Comparison of ENCODE assay signal across 25 mouse cellular contexts in genomic region chr15:12296228-12296627, GRCm38 (mm10). TPM values are rescaled to one million over a fixed set of nuclear protein-coding genes. Genes with fewer than 3 reads are reported as not detected.
"Had no signal": no experiment of that assay in that cellular context is flagged by ENCODE, and none has a peak within 500 bp of the region (broad histone marks: within the 10 kb centered on the region; RNA-seq: fewer than 3 reads in every experiment).

No protein-coding gene starts in this region.

- DNase-seq: kidney, adult 11 months; kidney, adult 8-10 months; kidney, postnatal 14 days; kidney, postnatal 4 days; left cerebral cortex, postnatal 4 days; lung, adult 18-20 months; lung, postnatal 10 days; lung, postnatal 4 days; retina, postnatal 1 day; right cerebral cortex, postnatal 25 days; spleen, adult 18-20 months; thymus, postnatal 25 days had no signal

- H3K9ac ChIP-seq: limb, embryonic 12.5 days; limb, embryonic 15.5 days; liver, embryonic 15.5 days; lung, embryonic 15.5 days; midbrain, embryonic 12.5 days; midbrain, embryonic 15.5 days; neural tube, embryonic 13.5 days; stomach, embryonic 15.5 days had no signal

- H3K4me2 ChIP-seq: limb, embryonic 12.5 days; limb, embryonic 15.5 days; liver, embryonic 11.5 days; liver, embryonic 15.5 days; lung, embryonic 15.5 days; midbrain, embryonic 12.5 days; midbrain, embryonic 15.5 days; neural tube, embryonic 13.5 days; stomach, embryonic 15.5 days had no signal

- H3K4me3 ChIP-seq: limb, embryonic 12.5 days; limb, embryonic 15.5 days; liver, embryonic 15.5 days; lung, embryonic 15.5 days; midbrain, embryonic 12.5 days; midbrain, embryonic 15.5 days; myocyte; neural tube, embryonic 13.5 days; stomach, embryonic 15.5 days had no signal

- H3K4me1 ChIP-seq: limb, embryonic 12.5 days; limb, embryonic 15.5 days; lung, embryonic 15.5 days; midbrain, embryonic 12.5 days; midbrain, embryonic 15.5 days; neural tube, embryonic 13.5 days; stomach, embryonic 15.5 days had no signal

- H3K36me3 ChIP-seq: limb, embryonic 12.5 days; limb, embryonic 15.5 days; liver, embryonic 15.5 days; lung, embryonic 15.5 days; midbrain, embryonic 12.5 days; midbrain, embryonic 15.5 days; neural tube, embryonic 13.5 days; stomach, embryonic 15.5 days had no signal

- H3K9me3 ChIP-seq: limb, embryonic 12.5 days; limb, embryonic 15.5 days; liver, embryonic 15.5 days; lung, embryonic 15.5 days; midbrain, embryonic 12.5 days; midbrain, embryonic 15.5 days; neural tube, embryonic 13.5 days; stomach, embryonic 15.5 days had no signal

- H3K27ac ChIP-seq: limb, embryonic 12.5 days; limb, embryonic 15.5 days; liver, embryonic 15.5 days; lung, embryonic 15.5 days; midbrain, embryonic 12.5 days; midbrain, embryonic 15.5 days; neural tube, embryonic 13.5 days; stomach, embryonic 15.5 days had no signal

- ATAC-seq: midbrain, embryonic 15.5 days had no signal

- H3K27me3 ChIP-seq: limb, embryonic 12.5 days; limb, embryonic 15.5 days; liver, embryonic 15.5 days; lung, embryonic 15.5 days; midbrain, embryonic 12.5 days; midbrain, embryonic 15.5 days; neural tube, embryonic 13.5 days; stomach, embryonic 15.5 days had no signal

RNA-seq across cellular contexts. Expression of gene 1810049J17Rik, which starts 25.5 kb away (rescaled TPM):
- total RNA-seq: left cerebral cortex, postnatal 4 days; megakaryocyte, adult 5-6 weeks; monocyte, adult 5-6 weeks; neutrophil, adult 5-6 weeks had no signal
